Mouse (Mus musculus): ENCODE measurements around the gene Pidd1.

The Pidd1 gene

GRCm38 (mm10) chr7:141410631-141411030, 33.2 kb downstream of the Pidd1 start:
- ChIA-PET CTCF (interaction anchor here in 1 of 4 experiments (0.6 to 2.6 kb wide), 3 partner anchors 18 to 58 kb away, joined by 4 to 20 read pairs (median 7); partner anchors contain the start of genes Rplp2 and Taldo1), POLR2A (interaction anchor here in 2 of 4 experiments (0.6 to 3.4 kb wide), 6 partner anchors 8 to 44 kb away, joined by 3 to 9 read pairs (median 4); partner anchors contain the start of genes Pidd1 (in 1 of the 2), Pnpla2 (in 1 of the 2) and Taldo1 (in 1 of the 2))

GRCm38 (mm10) chr7:141408833-141409232, 35.0 kb downstream of the Pidd1 start:
- CTCF ChIA-PET = interaction anchor here (0.5 to 2.6 kb wide), 47 partner anchors 14 to 1020 kb away, joined by 3 to 20 read pairs (median 4); partner anchors contain the start of genes Rplp2 (in 4 of the 4), Taldo1 (in 4 of the 4), Slc25a22 (in 2 of the 4) and Cend1 (in 1 of the 4)

DNA sequence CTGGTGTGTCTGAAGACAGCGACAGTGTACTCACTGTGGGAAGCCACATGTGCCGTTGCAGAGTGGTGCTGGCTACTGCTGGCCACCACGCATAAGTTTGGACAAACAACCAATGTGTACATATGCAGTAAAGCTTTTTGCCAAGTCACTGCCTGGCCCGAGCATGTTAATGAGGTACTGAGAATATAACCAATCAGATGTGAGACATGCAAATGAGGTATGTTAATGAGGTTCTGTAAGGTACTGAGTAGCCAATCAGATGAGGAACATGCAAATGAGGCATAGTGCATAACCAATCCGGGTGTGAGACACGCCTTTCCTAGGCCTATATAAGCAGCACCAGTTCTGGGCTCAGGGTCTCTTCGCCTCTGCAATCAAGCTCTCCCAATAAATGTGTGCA, 36.2 kb downstream of the Pidd1 start:
- POLR2A ChIA-PET = interaction anchor here in 2 of 4 experiments (0.7 to 2.3 kb wide), 7 partner anchors 13 to 115 kb away, joined by 3 to 10 read pairs (median 6); partner anchors contain the start of genes Eps8l2 (in 1 of the 2) and Taldo1 (in 1 of the 2)

More at GRCm38 (mm10) chr7:141408833-141409232, 35.0 kb downstream of the Pidd1 start:
- POLR2A ChIA-PET = interaction anchor here (0.5 to 3.4 kb wide), 22 partner anchors 13 to 269 kb away, joined by 3 to 13 read pairs (median 4); partner anchors contain the start of genes Taldo1 (in 2 of the 4), Eps8l2 (in 1 of the 4), Pidd1 (in 1 of the 4) and Rplp2 (in 1 of the 4)

GRCm38 (mm10) chr7:141405466-141405865, 38.4 kb downstream of the Pidd1 start:
- CTCF ChIA-PET = interaction anchor here (0.6 to 1.5 kb wide), 7 partner anchors 9 to 177 kb away, joined by 3 to 6 read pairs (median 3); no protein-coding TSS in a partner anchor
- POLR2A ChIA-PET = interaction anchor here (0.5 to 1.5 kb wide), 8 partner anchors 10 to 449 kb away, joined by 3 to 9 read pairs (median 4); partner anchors contain the start of gene Taldo1 (in 1 of the 4)

More for the DNA sequence above, 36.2 kb downstream of the Pidd1 start:
- CTCF ChIA-PET = interaction anchor here in 3 of 4 experiments (0.6 to 1.3 kb wide), 4 partner anchors 13 to 848 kb away, joined by 3 to 8 read pairs (median 7); no protein-coding TSS in a partner anchor

DNA sequence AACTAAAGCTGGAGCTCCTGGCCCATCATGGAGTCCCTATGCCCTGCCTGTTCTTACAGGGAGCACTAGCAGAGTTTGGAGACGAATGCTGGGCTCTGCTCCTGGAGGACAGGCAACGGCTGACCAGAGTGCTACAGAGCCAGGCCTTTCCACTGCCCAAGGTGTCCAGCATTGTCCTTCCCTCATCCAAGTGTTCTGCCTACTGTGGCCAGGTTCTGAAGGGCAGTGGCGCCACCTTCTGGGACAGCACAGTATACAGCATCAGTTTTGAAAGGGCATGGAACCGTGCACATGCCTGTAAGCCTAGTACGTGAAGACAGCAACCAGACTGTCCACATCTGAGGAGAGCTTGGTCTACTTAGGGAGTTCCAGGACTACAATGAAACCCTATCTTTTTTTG, 40.5 kb downstream of the Pidd1 start:
- ChIA-PET CTCF (interaction anchor here in 3 of 4 experiments (0.5 to 1.7 kb wide), 17 partner anchors 8 to 289 kb away, joined by 3 to 26 read pairs (median 4); partner anchors contain the start of genes Deaf1 (in 1 of the 3), Rnh1 (in 1 of the 3), Sct (in 1 of the 3) and Taldo1 (in 1 of the 3)), POLR2A (interaction anchor here in 3 of 4 experiments (0.6 to 3.1 kb wide), 13 partner anchors 11 to 188 kb away, joined by 3 to 27 read pairs (median 4); partner anchors contain the start of genes Taldo1 (in 2 of the 3), Cend1 (in 1 of the 3), Rassf7 (in 1 of the 3) and Slc25a22 (in 1 of the 3))

GRCm38 (mm10) chr7:141395348-141395747, 48.5 kb downstream of the Pidd1 start:
- POLR2A ChIA-PET = interaction anchor here in 3 of 4 experiments (0.5 to 8.2 kb wide), 29 partner anchors 10 to 695 kb away, joined by 3 to 175 read pairs (median 4); partner anchors contain the start of genes Rplp2 (in 2 of the 3), Cend1 (in 1 of the 3), Chid1 (in 1 of the 3) and Gatd1 (in 1 of the 3)

DNA sequence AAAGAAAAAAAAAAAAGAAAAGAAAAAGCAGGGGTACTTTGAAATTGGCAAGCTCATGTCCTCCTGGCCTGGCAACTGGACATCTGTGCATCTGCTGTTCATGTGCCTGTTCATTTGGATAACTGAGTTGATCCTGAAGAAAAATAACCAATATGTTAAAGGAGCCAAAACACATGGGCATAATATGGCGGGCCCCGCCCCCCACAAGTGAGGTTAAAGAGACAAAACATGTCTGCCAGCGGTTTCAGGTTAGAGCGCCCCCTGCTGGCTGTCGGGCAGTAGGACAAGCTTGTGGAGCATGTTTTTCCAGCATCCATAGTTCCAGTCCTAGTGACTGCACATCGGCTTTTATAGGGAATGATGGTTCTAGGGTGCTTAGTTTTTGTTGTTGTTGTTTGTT, 49.1 kb downstream of the Pidd1 start:
- POLR2A ChIA-PET = interaction anchor here (0.5 to 8.2 kb wide), 36 partner anchors 11 to 696 kb away, joined by 3 to 175 read pairs (median 4); partner anchors contain the start of genes Rplp2 (in 2 of the 4), Cend1 (in 1 of the 4), Chid1 (in 1 of the 4) and Cracr2b (in 1 of the 4)
- CTCF ChIA-PET = interaction anchor here (0.5 to 2.8 kb wide), 105 partner anchors 9 to 1425 kb away, joined by 3 to 26 read pairs (median 4); partner anchors contain the start of genes Eps8l2 (in 3 of the 4), Cend1 (in 2 of the 4), Sct (in 2 of the 4) and Cd151 (in 1 of the 4)

More at GRCm38 (mm10) chr7:141395348-141395747, 48.5 kb downstream of the Pidd1 start:
- CTCF ChIA-PET = interaction anchor here (0.5 to 2.8 kb wide), 98 partner anchors 8 to 551 kb away, joined by 3 to 26 read pairs (median 4); partner anchors contain the start of genes Eps8l2 (in 3 of the 4), Cend1 (in 2 of the 4), Sct (in 2 of the 4) and Cd151 (in 1 of the 4)

DNA sequence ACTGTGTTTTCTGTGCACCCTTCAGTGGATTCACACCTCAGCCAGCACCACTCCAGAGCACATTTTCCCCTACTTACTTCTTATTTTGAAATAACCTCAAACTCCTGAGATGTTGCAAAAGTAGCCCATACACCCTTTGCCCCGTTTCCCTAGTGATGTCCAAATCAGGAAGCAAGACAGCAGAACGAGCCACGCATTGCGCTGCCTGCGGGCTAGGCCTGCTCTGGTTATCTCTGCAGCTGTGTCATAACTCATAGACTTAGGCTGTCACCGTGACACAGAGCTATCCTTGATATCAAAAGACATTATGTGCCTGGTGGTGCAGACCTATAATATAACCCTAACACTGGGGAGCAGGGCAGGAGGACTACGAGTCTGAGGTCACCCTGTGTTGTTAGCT, 49.7 kb downstream of the Pidd1 start:
- CTCF ChIA-PET = interaction anchor here (0.5 to 2.8 kb wide), 37 partner anchors 8 to 1424 kb away, joined by 3 to 26 read pairs (median 5); partner anchors contain the start of genes Pnpla2 (in 1 of the 4), Rassf7 (in 1 of the 4), Rplp2 (in 1 of the 4) and Sct (in 1 of the 4)
- POLR2A ChIA-PET = interaction anchor here in 3 of 4 experiments (0.8 to 8.2 kb wide), 23 partner anchors 11 to 200 kb away, joined by 3 to 175 read pairs (median 4); partner anchors contain the start of genes Rplp2 (in 2 of the 3), Chid1 (in 1 of the 3), Cracr2b (in 1 of the 3) and Gatd1 (in 1 of the 3)

DNA sequence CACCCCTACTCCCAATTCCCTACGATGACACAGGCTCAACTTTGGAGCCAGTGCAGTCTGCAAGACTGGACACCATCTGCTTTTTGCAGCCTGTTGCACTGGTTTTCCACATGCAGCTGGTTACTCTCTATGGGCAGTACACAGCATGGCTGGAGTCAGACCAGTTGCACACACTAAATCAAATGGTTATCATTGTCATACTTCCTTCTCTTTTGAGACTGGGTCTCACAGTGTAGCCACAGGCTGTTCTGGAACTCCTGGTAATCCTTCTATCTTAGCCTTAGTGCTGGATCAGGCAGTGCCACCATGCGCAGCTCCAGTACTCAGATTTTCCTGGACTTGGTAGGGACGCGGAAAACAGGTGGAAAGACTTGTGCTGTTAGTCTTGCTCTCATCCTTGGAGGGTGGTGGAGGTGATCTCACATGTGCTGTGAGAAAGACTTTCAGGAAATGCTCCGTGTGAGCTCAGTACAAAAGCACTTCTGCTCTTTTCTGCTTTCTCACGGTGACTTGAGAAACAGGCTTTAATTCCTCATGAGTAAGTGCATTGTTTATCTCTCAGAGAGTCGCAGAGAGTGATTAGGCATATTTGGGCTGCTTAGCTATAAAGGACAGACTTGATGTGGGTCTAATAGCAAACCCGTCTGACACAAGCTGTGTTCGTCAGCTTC, 51.1 kb downstream of the Pidd1 start:
- ChIA-PET POLR2A (interaction anchor here (0.6 to 8.2 kb wide), 102 partner anchors 9 to 571 kb away, joined by 3 to 175 read pairs (median 5); partner anchors contain the start of genes Cend1 (in 2 of the 4), Chid1 (in 2 of the 4), Eps8l2 (in 2 of the 4) and Gatd1 (in 2 of the 4)), CTCF (interaction anchor here (0.7 to 2.3 kb wide), 43 partner anchors 9 to 489 kb away, joined by 3 to 20 read pairs (median 4); partner anchors contain the start of genes Cd151 (in 1 of the 4), Cend1 (in 1 of the 4), Eps8l2 (in 1 of the 4) and Phrf1 (in 1 of the 4))

GRCm38 (mm10) chr7:141391625-141392551, 51.9 kb downstream of the Pidd1 start, which contains the start of gene Taldo1:
Taldo1 (plus strand) TSS chr7:141392199.
- POLR2A ChIA-PET = interaction anchor here (0.6 to 8.2 kb wide), 116 partner anchors 8 to 570 kb away, joined by 3 to 175 read pairs (median 4); partner anchors contain the start of genes Eps8l2 (in 3 of the 4), Gatd1 (in 3 of the 4), Cend1 (in 2 of the 4) and Chid1 (in 2 of the 4)
- CTCF ChIA-PET = interaction anchor here (0.5 to 2.3 kb wide), 53 partner anchors 8 to 488 kb away, joined by 3 to 20 read pairs (median 4); partner anchors contain the start of genes Cd151 (in 1 of the 4), Cend1 (in 1 of the 4), Chid1 (in 1 of the 4) and Cracr2b (in 1 of the 4)

DNA sequence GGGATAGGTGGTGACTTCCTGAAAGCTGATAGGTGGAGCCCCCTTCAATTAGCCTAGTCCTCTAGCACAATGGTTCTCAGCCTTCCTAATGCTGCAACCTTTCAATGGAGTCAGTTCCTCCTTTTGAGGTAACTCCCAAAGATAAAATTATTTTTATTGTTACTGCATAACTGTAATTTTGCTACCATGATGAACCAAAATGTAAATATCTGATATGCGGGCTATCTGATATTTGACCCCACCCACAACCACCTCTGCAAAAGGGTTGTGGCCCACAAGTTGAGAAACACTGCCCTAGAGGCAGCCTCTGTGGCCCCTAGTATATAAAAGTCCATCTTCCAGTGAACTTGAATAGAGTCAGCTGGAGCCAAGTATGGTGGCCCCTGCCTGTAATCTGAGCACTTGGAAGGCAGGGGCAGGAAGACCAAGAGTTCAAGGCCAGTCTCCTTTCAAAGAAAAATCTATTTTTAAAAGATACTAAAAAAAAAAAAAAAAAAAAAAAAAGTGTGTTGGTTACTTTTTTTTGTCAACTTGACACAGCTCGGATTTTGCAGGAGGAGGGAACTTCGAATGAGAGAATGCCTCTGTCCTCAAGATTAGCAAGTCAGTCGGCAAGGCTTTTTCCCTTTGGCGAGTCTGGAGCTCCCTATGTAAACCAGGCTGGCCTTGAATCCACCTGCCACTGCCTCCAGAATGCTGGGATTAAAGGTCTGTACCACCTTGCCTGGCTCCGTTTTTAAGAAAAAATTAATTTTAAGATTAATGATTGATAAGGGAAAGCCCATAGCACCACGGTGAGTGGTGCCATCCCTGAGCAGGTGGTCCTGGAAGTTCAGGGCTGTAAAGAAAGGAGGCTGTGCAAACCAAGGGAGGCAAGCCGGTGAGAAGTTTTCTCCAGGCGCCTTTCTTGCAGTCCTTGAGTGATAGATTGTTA, 53.2 kb downstream of the Pidd1 start:
- ChIA-PET CTCF (interaction anchor here in 3 of 4 experiments (0.6 to 2.3 kb wide), 12 partner anchors 8 to 944 kb away, joined by 3 to 10 read pairs (median 6); partner anchors contain the start of genes Cd151 (in 1 of the 3), Cracr2b (in 1 of the 3) and Rassf7 (in 1 of the 3)), POLR2A (interaction anchor here (0.5 to 8.2 kb wide), 29 partner anchors 8 to 268 kb away, joined by 3 to 175 read pairs (median 8); partner anchors contain the start of genes Rplp2 (in 2 of the 4), Cd151 (in 1 of the 4), Chid1 (in 1 of the 4) and Deaf1 (in 1 of the 4))

DNA sequence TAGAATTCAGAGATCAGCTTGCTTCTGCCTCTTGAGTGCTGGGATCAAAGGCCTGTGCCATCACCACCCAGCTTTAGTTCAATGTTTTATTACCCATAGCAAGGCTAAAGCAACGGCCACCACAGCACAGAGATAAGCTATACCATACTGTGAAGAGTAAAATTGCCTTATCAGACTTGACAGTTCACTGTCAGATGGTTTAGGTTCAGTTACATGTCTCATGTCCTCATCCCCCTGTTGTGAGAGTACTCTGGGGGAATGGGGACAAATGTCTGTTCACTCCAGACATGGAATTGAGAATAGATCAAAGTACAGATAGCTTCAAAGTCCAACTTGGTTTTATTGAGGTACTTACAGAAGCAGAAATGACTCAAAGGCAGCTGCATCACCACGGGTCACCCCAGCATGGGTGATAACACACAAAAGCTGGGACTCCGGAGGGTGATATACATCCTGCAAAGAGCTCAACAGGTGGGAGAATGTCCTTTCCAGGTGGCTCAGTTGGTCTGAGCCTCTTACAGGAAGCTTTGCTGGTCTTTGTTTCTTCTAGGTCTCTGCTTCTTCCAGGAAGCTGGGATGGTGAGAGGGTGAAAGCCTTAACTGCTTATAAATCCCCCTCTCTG, 55.2 kb downstream of the Pidd1 start:
- CTCF ChIA-PET = interaction anchor here in 3 of 4 experiments (0.5 to 1.6 kb wide), 7 partner anchors 9 to 282 kb away, joined by 3 to 14 read pairs (median 3); no protein-coding TSS in a partner anchor

More for the DNA sequence above, 55.2 kb downstream of the Pidd1 start:
- POLR2A ChIA-PET = interaction anchor here (0.7 to 8.2 kb wide), 21 partner anchors 11 to 134 kb away, joined by 3 to 175 read pairs (median 4); partner anchors contain the start of genes Deaf1 (in 1 of the 4), Eps8l2 (in 1 of the 4), Polr2l (in 1 of the 4) and Rplp2 (in 1 of the 4)

Measured in embryonic stem cell, embryonic (primary cell).